Mouse (Mus musculus) forebrain, embryonic 12.5 days (tissue): ENCODE data around the gene 1700025C18Rik. TPM values are rescaled to one million over a fixed set of nuclear protein-coding genes. Genes with fewer than 3 reads are reported as not detected.
A peak's percentile ranks its signal among the peaks of the same experiment; 100 is the strongest.

Experiments
- ATAC-seq: fragments of 200-750 bp; cut with Nextera tagmentation; 2 replicates; pipeline ENCODE4 v1.8.0; 2017; ENCODE audit warnings: moderate TSS enrichment; ENCODE audit not compliant: low FRiP score
- H3K27ac ChIP-seq: fragments of 300-500 bp; sonication (generic); 2 replicates; pipeline ENCODE4 v1.5.1; 2016; ENCODE audit warnings: mild to moderate bottlenecking
- H3K27me3 ChIP-seq: fragments of 300-500 bp; sonication (generic); 2 replicates; pipeline ENCODE4 v1.6.1; 2016; ENCODE audit warnings: mild to moderate bottlenecking
- H3K36me3 ChIP-seq: fragments of 300-500 bp; sonication (generic); replicated peaks from 2 replicates; pipeline ENCODE4 v1.6.1; 2016; ENCODE audit warnings: mild to moderate bottlenecking
- H3K4me1 ChIP-seq: fragments of 300-500 bp; sonication (generic); 2 replicates; pipeline ENCODE4 v1.6.1; 2016
- H3K4me2 ChIP-seq: fragments of 300-500 bp; sonication (generic); 2 replicates; pipeline ENCODE4 v1.6.1; 2016; ENCODE audit warnings: mild to moderate bottlenecking, moderate library complexity
- H3K4me3 ChIP-seq: fragments of 300-500 bp; sonication (generic); replicated peaks from 2 replicates; pipeline ENCODE4 v1.5.1; 2016; ENCODE audit warnings: mild to moderate bottlenecking
- H3K9ac ChIP-seq: fragments of 300-500 bp; sonication (generic); 2 replicates; pipeline ENCODE4 v1.6.1; 2016; ENCODE audit warnings: mild to moderate bottlenecking
- H3K9me3 ChIP-seq: fragments of 300-500 bp; sonication (generic); 2 replicates; pipeline ENCODE4 v1.6.1; 2016
- WGBS: fragments of 180-500 bp; shearing (Covaris S2); methylation state at CpG from one replicate; pipeline ENCODE4 v1.1.7; 2016; 5-methylcytosine and 5-hydroxymethylcytosine counted together
- polyA plus RNA-seq: library from polyadenylated mRNA; unstranded; fragments of >200 nt; fragmentation: Nextera tagmentation; extraction: Ambion mirVana; gene quantifications from 2 replicates; pipeline ENCODE4 v1.2.1, GENCODE M21; 2016

The 1700025C18Rik gene
- polyA plus RNA-seq, 1 experiment from 2014 or later, result not detected

- Histone ChIP-seq H3K4me2 (no peak overlapping the region), H3K9ac (no peak overlapping the region; the same call in 1 of the 2 replicates), H3K36me3 (no peaks in the 10 kb centered on the region), H3K27ac (0 out of 2 replicates have a peak overlapping the region, but pooled peaks have one; percentile 31), H3K4me1 (peaks cover 27% of the 10 kb centered on the region), H3K27me3 (peaks cover 31% of the 10 kb centered on the region), H3K9me3 (no peaks in the 10 kb centered on the region), H3K4me3 (no peak overlapping the region)
- 19% methylated on average over 11 of the region's 11 CpGs for WGBS
- no peak for ATAC-seq
Observed at GRCm38 (mm10) chr2:165051566-165051965, 39.0 kb downstream of the 1700025C18Rik start.

DNA sequence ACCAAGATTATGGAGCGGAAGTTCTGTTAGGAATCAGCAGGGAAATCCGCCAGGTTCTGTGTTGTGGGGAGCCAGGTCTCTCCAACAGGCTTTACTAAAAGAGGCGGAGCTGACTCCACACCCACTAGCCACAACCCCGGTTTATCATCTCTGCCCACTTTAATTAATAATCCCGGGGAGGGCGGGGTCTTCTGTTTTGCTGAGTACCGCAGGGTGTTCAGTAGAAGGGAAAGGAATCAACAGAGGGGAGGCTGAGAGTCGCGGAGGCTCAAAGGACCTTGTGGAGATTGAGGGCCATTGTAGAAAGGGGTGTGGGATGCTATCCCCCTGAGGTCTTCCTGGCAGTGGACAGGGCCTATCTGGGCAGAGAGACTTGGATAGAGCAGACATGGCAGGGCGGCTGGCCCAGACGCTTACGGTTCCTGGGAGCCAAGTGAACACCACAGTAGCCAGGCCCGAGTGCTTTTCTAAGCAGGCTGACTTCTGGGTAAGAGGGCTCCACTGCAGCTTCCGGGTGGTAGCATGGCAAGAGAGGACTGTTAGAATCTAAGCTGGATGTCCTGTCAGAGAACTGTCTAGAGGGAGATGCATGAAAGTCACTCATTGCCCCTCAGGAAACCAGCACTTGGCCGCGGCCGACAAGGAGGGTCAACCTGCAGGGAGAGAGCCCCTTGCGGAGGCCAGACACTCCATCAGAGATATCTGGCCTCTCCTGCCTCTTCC, 39.6 kb downstream of the 1700025C18Rik start:
- H3K4me3 ChIP-seq, result no peak overlapping the region
- H3K9me3 ChIP-seq, result no peaks in the 10 kb centered on the region
- peaks cover 26% of the 10 kb centered on the region for H3K4me1 ChIP-seq
- H3K36me3 ChIP-seq, result no peaks in the 10 kb centered on the region
- H3K27me3 ChIP-seq, result peaks cover 25% of the 10 kb centered on the region
- H3K9ac ChIP-seq, result no peak overlapping the region; the same call in 1 of the 2 replicates
- H3K27ac ChIP-seq, result 0 out of 2 replicates have a peak overlapping the region, but pooled peaks have one; percentile 31
- H3K4me2 ChIP-seq, result no peak overlapping the region
- WGBS, result 71% methylated on average over 18 of the region's 18 CpGs
- no peak for ATAC-seq

- H3K27ac ChIP-seq, result no peak overlapping the region
- no peaks in the 10 kb centered on the region for H3K9me3 ChIP-seq
- no peaks in the 10 kb centered on the region for H3K36me3 ChIP-seq
- peaks cover 15% of the 10 kb centered on the region for H3K4me1 ChIP-seq
- no peak for ATAC-seq
- no peak overlapping the region for H3K9ac ChIP-seq
- 63% methylated on average over 5 of the region's 5 CpGs for WGBS
- peaks cover 10% of the 10 kb centered on the region for H3K27me3 ChIP-seq
- H3K4me2 ChIP-seq, result no peak overlapping the region
- H3K4me3 ChIP-seq, result no peak overlapping the region
Observed at GRCm38 (mm10) chr2:165049044-165049443, 41.5 kb downstream of the 1700025C18Rik start.

GRCm38 (mm10) chr2:165043729-165044128, 46.8 kb downstream of the 1700025C18Rik start:
- ATAC-seq, result peak; percentile 47
- H3K4me3 ChIP-seq, result no peak overlapping the region
- WGBS, result 42% methylated on average over 2 of the region's 2 CpGs
- no peaks in the 10 kb centered on the region for H3K36me3 ChIP-seq
- no peak overlapping the region for H3K9ac ChIP-seq
- H3K4me2 ChIP-seq, result peak overlapping the region; percentile 47
- H3K27me3 ChIP-seq, result peaks cover 9% of the 10 kb centered on the region; the same call in 1 of the 2 replicates
- no peaks in the 10 kb centered on the region for H3K9me3 ChIP-seq
- peak overlapping the region; percentile 68; the same call in 1 of the 2 replicates for H3K27ac ChIP-seq
- peaks cover 19% of the 10 kb centered on the region for H3K4me1 ChIP-seq

DNA sequence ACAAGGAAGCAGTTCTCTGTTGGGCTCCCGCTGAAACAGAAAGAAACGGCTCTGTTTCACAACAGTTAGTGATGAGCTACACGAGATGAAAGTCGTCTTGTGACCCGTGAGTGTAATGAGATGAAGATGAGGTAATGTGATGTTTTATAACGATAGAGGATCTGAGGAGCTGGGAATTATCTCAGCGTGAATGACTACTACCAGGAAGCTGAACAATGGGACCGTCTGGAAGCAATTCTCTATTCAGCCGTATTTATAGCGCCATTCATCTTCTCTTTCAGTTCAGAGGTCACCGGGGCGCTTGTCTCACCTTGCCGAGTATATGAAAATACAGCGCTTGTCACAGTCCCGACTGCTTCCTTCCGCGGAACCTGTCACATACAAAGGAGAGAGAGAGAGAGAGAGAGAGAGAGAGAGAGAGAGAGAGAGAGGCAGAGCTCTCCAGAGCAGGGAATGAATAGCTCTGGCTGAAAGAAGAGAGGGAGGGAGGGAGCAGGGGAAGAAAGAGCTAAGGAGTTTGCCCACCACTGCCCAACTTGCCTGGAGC, 47.4 kb downstream of the 1700025C18Rik start:
- H3K36me3 ChIP-seq, result no peaks in the 10 kb centered on the region
- no peak overlapping the region for H3K9ac ChIP-seq
- peak overlapping the region; percentile 68 for H3K27ac ChIP-seq
- no peaks in the 10 kb centered on the region for H3K9me3 ChIP-seq
- H3K4me2 ChIP-seq, result peak overlapping the region; percentile 47
- 1% methylated on average over 17 of the region's 17 CpGs for WGBS
- H3K27me3 ChIP-seq, result peaks cover 9% of the 10 kb centered on the region; the same call in 1 of the 2 replicates
- H3K4me1 ChIP-seq, result peaks cover 19% of the 10 kb centered on the region
- H3K4me3 ChIP-seq, result peak overlapping the region; percentile 7; the same call in 1 of the 2 replicates
- peak; percentile 77 for ATAC-seq

DNA sequence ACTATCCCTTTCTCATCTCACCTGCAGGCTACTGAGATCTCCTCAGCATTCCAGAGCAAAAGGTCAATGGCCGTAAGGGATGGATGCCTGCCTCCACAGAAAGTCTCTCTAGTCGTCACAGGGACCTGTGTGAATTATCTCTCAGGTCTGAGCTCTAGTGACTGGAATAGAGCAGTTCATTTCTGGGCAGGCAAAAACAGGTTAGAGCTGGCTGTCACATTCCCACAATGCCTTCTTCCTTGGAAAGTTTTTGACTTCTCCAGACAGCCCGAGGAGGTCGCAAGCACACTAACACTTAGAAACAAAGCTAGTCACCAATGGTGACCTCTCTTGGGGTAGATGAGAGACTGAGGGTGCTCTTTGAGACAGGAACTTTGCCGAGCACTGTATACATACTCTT, 48.4 kb downstream of the 1700025C18Rik start:
- peaks cover 9% of the 10 kb centered on the region; the same call in 1 of the 2 replicates for H3K27me3 ChIP-seq
- 83% methylated on average over 5 of the region's 5 CpGs for WGBS
- H3K9ac ChIP-seq, result no peak overlapping the region
- no peaks in the 10 kb centered on the region for H3K36me3 ChIP-seq
- ATAC-seq, result no peak
- H3K4me3 ChIP-seq, result no peak overlapping the region
- H3K9me3 ChIP-seq, result no peaks in the 10 kb centered on the region
- H3K27ac ChIP-seq, result no peak overlapping the region
- H3K4me1 ChIP-seq, result peaks cover 19% of the 10 kb centered on the region
- H3K4me2 ChIP-seq, result no peak overlapping the region

DNA sequence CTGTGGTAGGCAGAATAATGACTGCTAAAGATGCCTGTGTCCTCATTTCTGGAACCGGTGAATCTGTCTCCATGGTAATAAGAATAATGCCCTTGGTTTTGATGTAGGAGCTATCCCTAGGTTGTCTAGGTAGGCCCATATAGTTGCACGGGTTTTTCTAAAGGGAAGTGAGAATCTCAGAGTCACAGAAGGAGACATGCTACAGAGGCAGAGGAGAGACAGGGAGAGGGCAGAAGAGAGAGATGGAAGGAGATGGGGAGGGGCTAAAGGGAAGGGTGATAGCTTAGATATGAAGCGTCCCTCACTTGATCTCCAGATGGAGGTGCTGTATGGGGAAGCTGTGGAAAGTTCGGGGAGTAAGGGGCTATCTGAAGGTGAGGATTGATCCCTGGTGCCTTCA, 53.1 kb downstream of the 1700025C18Rik start:
- no peaks in the 10 kb centered on the region for H3K36me3 ChIP-seq
- no peak overlapping the region for H3K27ac ChIP-seq
- no peak for ATAC-seq
- peaks cover 4% of the 10 kb centered on the region; the same call in 1 of the 2 replicates for H3K27me3 ChIP-seq
- peaks cover 26% of the 10 kb centered on the region for H3K4me1 ChIP-seq
- H3K4me2 ChIP-seq, result no peak overlapping the region
- H3K9ac ChIP-seq, result no peak overlapping the region
- H3K9me3 ChIP-seq, result no peaks in the 10 kb centered on the region
- WGBS, result 68% methylated on average over 4 of the region's 4 CpGs
- H3K4me3 ChIP-seq, result no peak overlapping the region

DNA sequence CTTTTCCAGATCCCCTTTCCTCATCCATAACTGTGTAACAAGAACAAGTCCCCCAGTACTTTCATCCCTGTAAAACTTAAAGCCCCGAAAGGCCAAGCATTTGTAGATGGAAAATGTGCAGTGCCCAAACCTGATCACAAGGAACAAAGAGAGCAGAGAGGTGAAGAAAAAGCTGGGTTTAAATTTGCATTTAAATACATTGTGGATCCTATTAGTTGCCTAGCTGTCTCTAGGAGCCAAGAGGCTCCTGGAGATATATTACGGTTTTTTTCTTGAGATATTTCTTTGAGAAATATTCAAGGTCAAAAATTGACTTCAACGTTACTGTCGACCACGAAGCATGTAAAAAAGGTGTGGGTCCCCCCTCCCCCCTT, 55.5 kb downstream of the 1700025C18Rik start:
- 21% methylated on average over 5 of the region's 5 CpGs for WGBS
- ATAC-seq, result no peak; the same call in 1 of the 2 replicates
- peaks cover 38% of the 10 kb centered on the region for H3K4me1 ChIP-seq

DNA sequence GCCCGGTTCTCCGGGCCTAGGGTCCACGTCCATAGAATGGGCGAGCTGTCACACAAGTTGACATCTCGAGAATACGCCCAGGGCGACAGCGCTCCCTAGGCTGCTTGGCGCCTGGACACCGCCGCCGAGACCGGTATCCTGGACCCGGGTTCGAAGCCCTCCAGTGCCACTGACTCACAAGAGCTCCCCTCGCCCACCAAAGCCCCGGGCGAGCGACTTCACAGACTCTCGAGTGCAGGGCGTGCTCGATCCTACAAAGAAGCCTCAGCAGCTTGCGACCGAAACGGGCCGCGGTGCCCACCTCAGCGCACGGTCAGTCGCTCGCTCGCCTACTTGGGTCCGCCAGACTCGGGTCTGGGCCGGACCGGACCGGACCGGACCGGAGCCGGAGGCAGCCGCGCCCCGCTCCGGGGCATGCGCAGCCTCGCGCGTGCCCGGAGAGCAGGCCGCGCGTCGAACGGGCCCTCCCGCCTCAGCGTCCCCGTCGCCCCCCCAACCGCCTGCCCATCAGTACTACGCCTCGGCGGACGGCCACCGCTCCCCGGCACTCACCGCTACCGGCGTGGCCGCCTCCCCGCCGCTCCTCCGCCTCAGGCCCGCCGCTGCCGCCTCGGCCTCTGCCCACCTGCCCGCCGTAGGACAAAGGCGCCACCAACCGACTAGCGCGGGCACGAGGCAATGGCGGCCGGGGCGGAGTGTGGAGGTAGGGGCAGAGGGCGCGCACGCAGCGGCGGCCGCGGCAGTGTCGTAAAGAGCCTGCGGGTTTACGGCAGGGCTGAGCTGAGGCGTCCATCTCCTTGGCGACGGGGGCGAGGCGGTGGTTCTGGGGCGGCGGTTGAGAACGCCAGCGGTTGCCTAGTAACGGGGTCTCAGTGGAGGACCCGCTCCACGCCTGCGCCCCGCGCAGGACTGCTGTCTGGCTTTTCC, 56.2 kb downstream of the 1700025C18Rik start, which contains the start of gene Ncoa5:
Gene Ncoa5 (minus strand): TSS at position 737 of the 927 bp plus-strand sequence.
- H3K27ac ChIP-seq, result peak within 1 kb of the TSS; percentile 94
- no peaks in the 10 kb centered on the region for H3K36me3 ChIP-seq
- under 1% methylated on average over 99 of the region's 111 CpGs for WGBS
- peaks cover under 1% of the 10 kb centered on the region; the same call in 1 of the 2 replicates for H3K27me3 ChIP-seq
- peak within 1 kb of the TSS; percentile 79 for H3K4me2 ChIP-seq
- no peaks in the 10 kb centered on the region for H3K9me3 ChIP-seq
- H3K4me3 ChIP-seq, result peak within 1 kb of the TSS; percentile 90
- ATAC-seq, result peak; percentile 97
- H3K4me1 ChIP-seq, result peaks cover 38% of the 10 kb centered on the region
- peak within 1 kb of the TSS; percentile 98 for H3K9ac ChIP-seq

More for the DNA sequence above, 55.5 kb downstream of the 1700025C18Rik start:
- H3K36me3 ChIP-seq, result no peaks in the 10 kb centered on the region
- H3K4me3 ChIP-seq, result peak overlapping the region; percentile 90
- H3K9me3 ChIP-seq, result no peaks in the 10 kb centered on the region
- H3K27me3 ChIP-seq, result peaks cover 4% of the 10 kb centered on the region; the same call in 1 of the 2 replicates
- H3K4me2 ChIP-seq, result peak overlapping the region; percentile 49
- peak overlapping the region; percentile 48 for H3K9ac ChIP-seq
- peak overlapping the region; percentile 94 for H3K27ac ChIP-seq

GRCm38 (mm10) chr2:165033306-165033705, 57.2 kb downstream of the 1700025C18Rik start:
- H3K4me3 ChIP-seq, result peak overlapping the region; percentile 90
- no peak overlapping the region for H3K27ac ChIP-seq
- no peaks in the 10 kb centered on the region for H3K27me3 ChIP-seq
- peak overlapping the region; percentile 98 for H3K9ac ChIP-seq
- WGBS, result 58% methylated on average over 6 of the region's 6 CpGs
- no peaks in the 10 kb centered on the region for H3K36me3 ChIP-seq
- peaks cover 47% of the 10 kb centered on the region for H3K4me1 ChIP-seq
- peak overlapping the region; percentile 79 for H3K4me2 ChIP-seq
- ATAC-seq, result no peak
- H3K9me3 ChIP-seq, result no peaks in the 10 kb centered on the region

- Histone ChIP-seq H3K27ac (no peak overlapping the region), H3K4me3 (peak overlapping the region; percentile 90), H3K36me3 (no peaks in the 10 kb centered on the region), H3K4me1 (peaks cover 47% of the 10 kb centered on the region), H3K9me3 (no peaks in the 10 kb centered on the region), H3K27me3 (no peaks in the 10 kb centered on the region), H3K9ac (no peak overlapping the region), H3K4me2 (peak overlapping the region; percentile 79)
- WGBS, result 58% methylated on average over 3 of the region's 3 CpGs
- ATAC-seq, result no peak
Observed at GRCm38 (mm10) chr2:165032533-165032932, 58.0 kb downstream of the 1700025C18Rik start.
